Mouse (Mus musculus): ENCODE data around the gene Chd2.
A peak's percentile ranks its signal among the peaks of the same experiment; 100 is the strongest.

Chd2 gene

DNA sequence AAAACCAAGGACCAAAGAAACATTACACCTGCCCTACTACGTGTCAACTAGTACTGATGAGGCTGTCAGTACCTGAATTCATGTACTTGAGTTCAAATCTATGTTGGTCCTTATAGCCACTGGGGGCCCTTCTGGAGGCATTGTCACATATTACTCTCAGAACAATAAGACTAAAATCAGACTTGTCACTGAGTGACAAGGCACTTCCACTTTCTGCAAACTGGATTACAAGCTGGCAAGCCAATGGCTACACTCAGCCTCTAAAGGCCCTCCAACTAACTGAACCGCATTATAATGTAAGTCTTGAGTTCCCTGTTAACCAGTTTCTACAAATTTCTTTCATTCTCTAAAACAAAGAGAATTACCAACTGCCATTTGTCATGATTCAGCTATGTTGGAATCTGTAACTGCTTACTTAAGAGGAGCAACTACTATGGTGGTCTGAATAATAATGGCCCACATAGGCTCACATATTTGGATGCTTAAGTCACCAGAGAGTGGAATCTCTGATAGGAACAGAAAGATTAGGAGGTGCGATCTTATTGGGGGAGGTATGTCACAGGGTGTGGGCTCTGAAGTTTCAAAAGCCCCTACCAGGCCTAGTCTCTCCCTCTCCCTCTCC is 89.3 kb downstream of the Chd2 start:
- no peak for DNase-seq (ENCODE audit: low spot score in 2 of 2)

DNA sequence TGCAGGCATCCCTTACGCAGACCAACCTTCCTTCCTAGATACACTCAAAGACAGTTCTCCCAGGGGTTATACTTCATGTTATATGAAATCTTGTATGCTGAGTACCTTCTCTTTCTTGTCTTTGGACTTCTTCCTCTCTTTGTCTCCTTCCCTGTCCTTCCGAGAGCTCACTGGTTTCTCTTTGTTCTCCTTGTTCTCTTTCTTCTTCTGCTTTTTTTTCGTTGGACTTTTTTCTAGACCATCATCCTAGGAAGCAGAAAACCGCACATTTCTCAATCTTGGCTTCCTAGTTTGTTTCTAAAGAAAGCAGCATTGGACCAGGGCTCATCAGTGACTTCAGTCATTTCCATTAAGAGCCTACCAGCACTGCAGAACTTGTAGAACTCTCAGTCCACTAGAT is 90.0 kb downstream of the Chd2 start:
- DNase-seq (ENCODE audit: low spot score in 2 of 2), result no peak

DNA sequence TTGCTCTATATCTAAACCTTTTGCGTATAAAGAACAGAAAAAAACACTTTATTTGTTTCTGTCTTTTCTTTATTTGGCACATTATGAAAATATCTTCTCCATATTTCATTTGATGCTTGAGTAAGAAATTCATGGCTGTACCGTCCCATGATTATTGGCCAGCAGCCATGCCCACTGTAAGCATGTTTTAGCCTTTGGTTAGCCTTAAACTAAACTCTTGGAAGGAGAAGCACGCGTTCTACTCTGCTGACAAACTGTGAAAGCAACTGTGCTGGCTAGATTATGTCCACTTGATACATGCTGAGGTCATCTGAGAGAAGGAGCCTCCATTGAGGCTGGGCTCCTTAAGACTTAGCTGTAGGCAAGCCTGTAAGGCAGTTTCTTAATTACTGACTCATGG is 99.4 kb downstream of the Chd2 start:
- DNase-seq (ENCODE audit: low spot score in 2 of 2), result no peak

DNA sequence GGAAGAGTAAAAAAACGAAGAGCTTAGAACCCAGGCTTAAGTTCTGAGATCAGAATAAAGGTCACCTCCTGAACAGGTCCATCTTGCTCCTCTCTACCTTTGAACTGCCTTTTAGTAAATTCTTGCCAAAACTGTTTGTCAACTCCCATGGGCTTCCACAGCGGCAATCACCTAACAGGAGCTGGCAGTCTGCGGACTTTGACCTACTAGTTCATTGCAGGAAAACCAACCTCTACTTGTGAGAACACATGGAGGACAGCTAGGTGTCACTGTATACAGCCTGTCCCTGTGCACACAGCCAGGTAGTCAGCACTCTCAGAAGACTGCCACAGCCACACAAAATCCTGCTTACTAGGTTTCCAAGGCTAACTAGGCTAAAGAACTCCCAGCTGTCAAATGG is 99.8 kb downstream of the Chd2 start:
- no peak for DNase-seq (ENCODE audit: low spot score in 2 of 2)

DNA sequence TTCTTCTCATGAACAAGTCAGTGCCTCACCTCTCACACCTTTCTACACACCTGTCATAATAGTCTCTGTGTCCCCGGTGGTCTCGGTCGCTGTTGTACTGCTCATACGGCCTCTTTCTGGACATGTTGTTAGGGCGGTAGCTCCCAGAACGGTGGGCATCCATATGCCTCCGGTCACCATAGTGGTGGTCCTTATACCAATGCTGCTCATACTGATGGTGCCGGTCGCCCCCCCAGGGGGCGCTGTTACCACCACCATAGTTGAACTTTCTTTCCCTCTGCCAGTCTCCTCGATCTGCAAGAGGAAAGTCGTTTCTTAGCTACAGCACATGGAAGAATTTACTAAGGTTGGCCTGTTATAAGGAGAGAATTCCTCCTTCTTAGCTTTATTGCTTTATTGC is 105.9 kb downstream of the Chd2 start:
- DNase-seq (ENCODE audit: low spot score in 2 of 2), result no peak

DNA sequence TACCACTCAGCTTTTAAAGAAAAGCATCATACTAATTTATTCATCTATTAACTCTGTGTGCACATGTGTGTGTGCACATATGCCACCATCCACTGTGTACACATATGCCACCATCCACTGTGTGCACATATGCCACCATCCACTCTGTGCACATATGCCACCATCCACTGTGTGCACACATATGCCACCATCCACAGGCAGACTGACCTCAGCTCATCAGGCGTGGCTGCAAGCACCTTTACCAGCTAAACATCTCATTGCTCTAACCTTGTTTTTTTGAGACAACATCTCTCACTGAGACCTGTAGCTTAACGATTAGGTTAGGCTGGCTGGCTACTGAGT is 107.3 kb downstream of the Chd2 start:
- DNase-seq (ENCODE audit: low spot score in 2 of 2), result no peak

DNA sequence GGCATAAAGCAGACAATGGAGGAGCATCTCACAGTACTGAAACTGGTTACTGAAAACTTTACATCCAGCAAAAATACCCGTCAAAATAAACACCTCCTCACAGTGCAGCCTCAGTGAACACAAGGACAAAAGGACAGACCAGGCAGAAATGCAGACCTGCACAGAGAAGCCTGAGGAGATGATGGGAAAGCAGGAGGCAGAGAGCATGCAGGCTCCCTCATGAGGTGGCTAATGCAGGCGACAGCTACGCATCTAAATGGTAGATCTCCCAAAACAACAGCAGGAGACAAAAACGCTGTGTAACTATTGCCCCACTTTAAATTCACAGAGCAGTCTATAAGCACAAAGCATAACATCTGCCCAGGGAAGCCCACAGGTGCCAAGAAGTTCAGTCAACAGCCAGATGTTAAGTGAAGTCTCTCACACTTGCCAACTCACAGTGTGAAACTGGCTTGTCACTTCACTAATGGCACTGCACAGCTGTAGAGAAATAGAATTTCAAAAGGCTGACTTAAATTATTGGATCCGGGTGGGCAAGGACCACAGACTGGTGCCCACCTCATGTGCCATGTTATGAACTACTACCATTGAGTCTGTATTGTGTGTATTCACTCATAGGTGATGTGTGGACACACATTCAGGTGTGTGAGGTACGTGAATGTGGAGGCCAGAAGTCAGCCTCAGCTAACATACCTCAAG is 107.8 kb downstream of the Chd2 start:
- no peak for DNase-seq (ENCODE audit: low spot score in 2 of 2)

DNA sequence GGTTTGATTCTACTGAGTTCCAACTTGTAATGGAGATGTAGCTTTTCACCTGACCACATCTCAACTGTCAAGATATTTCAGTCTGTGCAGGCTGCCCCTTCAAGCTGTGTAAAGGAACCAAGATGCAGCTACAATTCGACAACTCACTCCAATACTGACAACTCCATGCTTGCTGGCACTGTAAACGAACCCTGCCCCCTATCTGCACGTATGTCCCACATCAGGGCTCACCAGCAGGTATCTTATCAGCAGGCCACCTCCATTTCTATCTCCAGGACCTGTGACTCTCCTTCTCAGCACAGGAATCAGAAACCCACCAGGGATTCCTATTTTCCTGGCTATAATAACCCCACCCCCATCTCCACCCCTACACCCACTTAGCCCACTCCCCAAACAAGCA is 113.1 kb downstream of the Chd2 start:
- DNase-seq (ENCODE audit: low spot score in 2 of 2), result no peak

DNA sequence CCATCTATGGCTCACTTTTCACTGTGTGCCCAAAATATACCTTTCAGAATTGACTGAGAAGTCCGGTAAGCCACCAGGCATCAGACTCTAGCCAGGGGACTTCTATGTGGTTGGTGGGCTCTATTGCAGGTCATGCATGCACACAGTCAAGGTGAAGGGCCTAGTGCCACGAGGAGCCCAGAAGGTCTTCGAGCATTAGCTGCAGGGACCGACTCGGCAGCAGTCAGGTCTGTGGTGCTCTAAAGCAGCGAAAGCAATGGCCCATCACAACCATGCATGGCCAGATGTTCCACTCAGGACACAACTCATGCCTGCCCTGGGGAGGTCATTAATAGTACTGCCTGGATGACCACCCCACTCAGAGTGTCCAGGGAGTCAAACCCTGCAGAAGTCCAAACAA is 113.8 kb downstream of the Chd2 start:
- DNase-seq (ENCODE audit: low spot score in 2 of 2), result no peak

DNA sequence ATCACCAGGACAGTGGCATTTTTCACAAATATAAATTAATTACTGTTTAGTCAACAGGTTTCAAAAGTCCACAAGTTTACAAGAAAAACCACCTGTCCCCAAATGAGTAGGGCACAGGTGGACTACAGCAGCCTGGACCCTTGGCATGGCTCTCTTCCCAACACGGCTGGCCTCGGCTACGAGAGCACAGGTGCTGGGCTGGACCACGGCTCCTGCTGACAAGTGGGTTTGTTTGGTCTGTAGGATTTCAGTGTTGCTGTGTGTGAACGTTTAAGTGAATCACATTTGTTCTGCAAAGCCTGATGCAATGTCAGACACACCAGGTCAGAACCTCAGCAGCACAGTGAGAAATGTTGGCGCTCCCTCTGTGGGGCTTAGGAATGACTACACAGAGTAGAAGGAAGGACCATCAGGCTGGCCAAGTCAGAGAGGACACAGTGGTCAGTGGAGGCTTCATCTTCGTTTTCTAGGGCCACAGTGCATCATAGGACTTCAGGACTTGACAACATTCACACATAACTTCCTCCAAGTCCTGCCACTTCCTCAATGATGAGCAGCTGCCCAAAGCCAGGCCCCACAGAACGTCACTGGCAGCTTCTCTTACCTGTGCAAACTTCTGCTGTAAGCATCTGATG is 114.8 kb downstream of the Chd2 start:
- DNase-seq (ENCODE audit: low spot score in 2 of 2), result no peak

DNA sequence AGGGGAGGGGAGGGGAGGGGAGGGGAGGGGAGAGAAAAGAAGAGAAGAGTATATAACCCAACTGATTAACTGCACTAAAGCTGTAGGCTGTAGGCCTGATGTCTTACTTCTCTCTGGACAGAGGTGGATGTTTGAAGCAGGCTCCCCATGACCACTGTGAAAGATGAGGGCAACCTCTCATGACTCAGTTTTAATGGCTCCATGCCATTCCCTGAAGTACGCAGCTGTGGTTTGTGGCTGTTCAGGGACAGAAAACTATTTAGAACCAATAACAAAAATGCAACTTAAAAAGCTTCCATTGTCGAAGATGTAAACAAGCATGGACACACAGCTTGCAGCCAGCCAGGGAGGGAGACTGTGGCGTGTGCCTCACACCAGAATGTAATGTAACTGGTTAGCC is 115.4 kb downstream of the Chd2 start:
- DNase-seq (ENCODE audit: low spot score in 2 of 2), result no peak

DNA sequence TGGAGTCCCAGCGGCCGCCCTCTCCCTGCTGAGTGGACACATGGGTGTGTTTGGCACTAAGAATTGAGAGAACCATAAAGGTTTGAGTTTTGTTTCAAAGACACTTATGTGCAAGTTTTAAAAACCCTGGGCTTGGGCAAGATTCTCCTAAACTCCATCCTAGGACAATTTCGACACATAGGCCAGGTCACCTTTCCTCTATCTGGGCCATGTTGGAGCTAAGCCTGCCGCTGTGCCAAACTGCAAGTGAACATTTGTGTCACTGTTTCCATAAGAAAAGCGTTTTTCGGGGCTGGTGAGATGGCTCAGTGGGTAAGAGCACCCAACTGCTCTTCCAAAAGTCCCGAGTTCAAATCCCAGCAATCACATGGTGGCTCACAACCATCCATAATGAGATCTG is 116.2 kb downstream of the Chd2 start:
- DNase-seq (ENCODE audit: low spot score in 2 of 2), result no peak

DNA sequence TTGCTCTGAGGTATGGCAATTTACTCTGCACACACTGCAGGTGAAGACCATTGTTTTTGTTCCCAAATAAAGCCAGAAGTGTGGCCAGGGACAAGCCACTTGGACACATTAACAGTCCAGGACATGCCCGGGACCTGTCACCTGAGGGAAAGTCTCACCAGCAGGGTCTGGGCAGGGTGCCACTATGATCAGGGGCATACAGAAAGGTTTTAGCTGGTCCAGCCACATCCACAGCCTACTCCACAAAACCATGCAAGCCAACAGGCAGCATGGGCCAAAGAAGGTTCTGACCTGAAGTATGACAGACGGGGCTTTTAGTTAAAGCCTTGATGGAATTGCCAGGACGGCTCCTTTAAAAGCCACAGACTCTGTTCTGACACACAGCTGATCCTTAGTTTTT is 116.9 kb downstream of the Chd2 start:
- no peak for DNase-seq (ENCODE audit: low spot score in 2 of 2)

DNA sequence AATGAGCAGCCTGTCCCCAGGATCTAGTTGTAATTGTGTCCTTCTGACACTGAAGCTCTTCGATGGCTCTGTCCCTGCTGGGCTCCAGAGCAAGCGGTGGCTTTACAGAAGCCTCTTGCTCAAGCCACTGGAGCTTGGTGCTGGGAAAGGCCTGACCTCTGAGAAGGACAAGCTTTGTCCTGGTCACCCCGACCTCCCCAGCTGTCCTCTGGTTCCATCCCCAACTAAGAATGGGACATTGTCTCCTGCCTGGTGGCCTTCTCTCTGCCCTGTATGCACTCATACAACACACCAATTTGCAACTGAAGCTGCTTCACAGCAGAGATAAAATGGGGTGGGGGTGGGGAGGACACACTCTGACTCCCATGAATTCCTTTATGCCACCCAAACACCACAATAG is 117.4 kb downstream of the Chd2 start:
- DNase-seq (ENCODE audit: low spot score in 2 of 2), result no peak

DNA sequence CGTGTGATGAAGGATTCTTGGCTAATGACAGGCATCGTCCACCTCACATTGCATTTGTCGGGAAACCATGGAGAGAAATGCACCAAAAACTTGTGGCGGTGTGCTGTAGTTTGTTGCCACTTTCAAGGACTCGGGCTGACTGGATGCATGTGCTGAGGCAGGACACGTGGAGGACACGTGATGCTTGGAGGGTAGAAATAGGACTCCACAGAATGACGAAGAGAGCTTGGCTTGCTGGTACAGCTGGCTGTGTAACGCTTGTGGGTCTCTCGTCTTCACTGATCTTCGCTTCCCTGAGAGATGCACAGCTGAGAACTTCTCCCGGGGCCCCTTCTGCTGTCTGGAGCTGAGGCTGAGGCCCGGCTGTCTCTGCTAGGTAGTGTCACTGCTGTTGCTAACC is 118.4 kb downstream of the Chd2 start:
- no peak for DNase-seq (ENCODE audit: low spot score in 2 of 2)

DNA sequence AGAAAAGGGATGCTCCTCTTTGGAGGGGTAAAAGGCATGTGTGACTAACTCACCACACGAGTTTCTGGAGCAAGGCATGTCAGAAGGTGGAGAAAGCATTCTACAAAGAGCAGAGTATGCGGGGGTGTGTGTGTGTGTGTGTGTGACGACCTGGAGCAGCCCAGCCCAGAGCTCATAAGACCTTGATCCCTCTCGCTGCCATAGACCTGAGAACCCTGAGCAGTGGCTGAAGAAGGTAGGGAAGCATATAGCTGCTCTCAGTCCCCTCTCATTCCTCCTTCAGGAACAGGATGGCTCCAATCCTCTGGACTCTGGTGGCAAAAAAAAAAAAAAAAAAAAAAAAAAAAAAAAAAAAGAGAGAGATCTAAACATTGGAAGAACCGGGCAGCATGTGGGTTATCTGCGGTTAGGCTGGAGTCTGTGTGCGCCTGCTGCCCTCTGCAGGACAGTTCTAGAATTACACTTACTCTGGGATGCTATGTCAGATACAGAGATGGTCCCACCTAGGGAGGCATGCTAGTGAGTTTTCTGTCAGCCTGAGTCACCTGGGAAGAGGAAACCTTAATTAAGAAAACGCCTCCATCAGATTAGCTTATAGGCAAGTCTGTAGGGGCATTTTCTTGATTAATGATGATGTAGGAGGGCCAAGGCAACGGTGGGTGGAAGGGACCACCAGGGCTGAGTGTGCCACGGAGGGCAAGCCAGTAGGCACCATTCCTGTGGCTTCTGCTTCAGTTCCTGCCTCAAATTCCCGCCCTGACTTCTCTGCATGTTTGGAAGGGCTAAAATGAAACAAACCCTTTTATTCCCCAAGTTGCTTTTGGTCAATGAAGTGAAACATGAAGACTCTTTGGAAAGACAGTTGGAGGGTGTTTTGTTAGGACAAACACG is 119.2 kb downstream of the Chd2 start:
- peak; percentile 76 to 85 for DNase-seq (ENCODE audit: low spot score in 2 of 2)

DNA sequence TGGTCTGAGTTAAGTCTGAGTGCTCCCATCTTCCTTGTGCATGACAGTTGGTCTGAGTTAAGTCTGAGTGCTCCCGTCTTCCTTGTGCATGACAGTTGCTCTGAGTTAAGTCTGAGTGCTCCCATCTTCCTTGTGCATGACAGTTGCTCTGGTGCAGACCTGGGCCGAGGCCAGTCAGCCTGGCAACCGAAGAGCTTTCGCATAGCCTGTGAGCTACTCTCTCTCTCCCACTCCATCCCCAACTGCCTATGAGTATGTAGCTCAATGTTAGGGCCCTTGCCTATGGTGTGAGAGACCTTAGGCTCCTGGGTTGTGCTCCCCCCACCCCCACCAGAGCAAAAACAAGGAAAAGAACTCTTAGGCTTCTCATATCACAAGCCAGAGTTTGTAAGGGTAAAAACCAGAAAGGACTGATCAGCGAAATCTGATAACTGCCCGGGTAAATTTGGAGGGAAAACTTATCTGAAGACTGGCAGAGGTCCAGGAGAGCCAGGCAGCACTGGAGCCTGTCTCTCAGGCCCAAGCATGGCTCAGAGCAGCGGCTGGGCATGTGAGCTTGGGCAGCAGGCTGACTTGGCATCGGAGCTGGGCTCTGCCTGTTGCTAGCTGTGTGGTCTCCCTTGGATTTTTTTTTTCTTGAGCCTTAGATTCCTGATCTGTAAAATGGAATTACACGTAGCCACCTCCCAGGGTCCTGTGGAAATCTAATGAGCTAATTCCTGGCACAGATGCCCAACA is 120.2 kb downstream of the Chd2 start:
- no peak for DNase-seq (ENCODE audit: low spot score in 2 of 2)

DNA sequence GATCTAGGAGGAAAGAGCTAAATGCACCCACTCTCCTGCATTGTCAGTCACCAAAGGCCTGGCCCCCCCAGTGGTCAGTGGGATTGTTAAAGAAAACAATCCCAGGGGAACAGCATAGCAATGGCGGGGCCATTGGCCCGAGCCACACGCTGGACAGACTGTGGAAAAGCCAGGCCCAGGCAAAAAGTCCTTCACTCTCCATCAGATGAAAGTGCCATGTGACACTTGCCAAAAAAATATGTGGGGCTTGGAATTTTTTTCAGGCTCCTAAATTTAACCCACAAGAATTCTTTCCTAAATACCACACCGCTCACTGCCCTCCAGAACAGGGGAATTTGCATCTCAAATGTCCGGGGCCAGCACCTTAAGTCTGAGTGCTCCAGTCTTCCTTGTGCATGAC is 120.8 kb downstream of the Chd2 start:
- no peak for DNase-seq (ENCODE audit: low spot score in 2 of 2)

DNA sequence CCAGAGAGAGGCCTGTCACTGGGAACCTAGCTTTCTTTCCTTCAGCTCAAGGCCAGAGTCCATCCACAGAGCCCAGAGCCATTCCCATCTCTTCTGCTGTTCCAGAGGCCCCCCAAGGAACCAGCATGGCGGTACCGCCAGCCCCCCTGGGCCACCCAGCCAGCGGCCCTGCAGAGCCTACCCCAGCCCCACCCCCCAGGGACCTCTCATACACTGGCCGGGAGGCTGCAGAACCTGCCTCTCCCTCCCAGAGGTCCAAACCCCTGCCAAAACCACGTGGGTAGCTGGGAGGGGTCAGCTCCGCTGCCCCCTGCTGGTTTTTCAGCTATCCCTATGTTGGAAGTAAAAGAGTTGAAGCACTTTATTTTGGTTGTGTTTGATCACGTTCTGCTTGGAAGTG is 122.3 kb downstream of the Chd2 start:
- DNase-seq (ENCODE audit: low spot score in 2 of 2), result no peak

DNA sequence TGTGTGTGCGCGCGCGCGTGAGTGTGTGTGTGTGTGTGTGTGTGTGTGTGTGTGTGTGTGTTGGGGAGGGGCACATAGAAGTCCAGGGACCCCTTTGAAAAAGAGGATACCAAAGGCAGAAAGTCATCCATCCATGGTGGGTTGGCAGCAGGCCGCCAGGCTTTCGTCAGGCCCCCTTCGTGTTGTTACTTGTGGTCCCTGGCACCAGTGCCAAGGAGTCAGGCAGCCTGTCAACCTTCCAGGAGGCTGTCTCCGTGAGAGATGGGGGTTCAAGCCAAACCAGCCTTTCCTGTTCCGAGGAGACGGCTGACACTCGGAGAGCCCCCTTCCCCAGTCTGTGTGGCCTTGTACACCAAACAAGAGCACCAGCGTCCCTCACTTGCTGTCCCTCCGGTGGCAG is 127.4 kb downstream of the Chd2 start:
- DNase-seq (ENCODE audit: low spot score in 2 of 2), result no peak

DNA sequence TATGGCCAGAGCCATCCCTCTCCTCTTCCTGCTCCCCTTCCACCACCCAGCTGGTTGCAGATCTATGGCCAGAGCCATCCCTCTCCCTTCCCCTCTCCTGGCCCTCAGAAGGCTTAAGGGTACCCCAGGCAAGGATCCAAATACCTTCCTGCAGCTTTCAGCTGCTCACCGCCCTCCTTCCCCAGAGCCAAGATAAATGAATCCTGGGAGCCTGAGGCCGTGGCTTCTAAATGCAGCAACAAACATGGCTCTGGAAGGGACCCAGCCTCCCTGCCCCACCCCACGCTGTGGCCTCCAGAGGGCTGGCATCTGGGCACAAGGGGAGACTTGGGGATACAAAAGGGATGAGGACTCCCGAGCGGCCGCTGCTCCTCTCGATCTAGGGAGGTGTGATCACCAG is 129.2 kb downstream of the Chd2 start:
- no peak for DNase-seq (ENCODE audit: low spot score in 2 of 2)

DNA sequence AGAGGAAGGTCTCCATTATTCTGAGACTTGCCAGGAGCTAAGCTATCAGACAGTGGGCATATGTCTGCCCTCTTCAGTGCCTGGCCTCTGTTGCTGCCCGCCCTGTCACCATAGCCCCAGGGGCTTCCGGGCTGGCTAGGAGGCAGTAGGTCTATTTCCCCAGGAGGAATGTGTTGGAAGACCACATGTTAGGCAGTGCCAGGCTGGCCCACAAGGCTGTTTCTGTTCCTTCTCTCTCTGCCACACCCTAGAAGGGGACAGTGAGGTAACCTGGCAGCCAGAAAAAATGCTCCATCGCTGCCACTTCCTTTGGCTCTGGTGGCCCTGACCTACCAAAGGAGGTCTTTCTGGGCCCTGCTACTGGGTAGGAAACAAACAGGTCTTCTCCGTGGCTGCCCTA is 129.6 kb downstream of the Chd2 start:
- no peak for DNase-seq (ENCODE audit: low spot score in 2 of 2)
